9 mouse cellular contexts compared by ENCODE assay signal in genomic region chr10:84515512-84515950, GRCm38 (mm10). TPM values are rescaled to one million over a fixed set of nuclear protein-coding genes. Genes with fewer than 3 reads are reported as not detected.
A peak's percentile ranks its signal among the peaks of the same experiment; 100 is the strongest.
DNase-seq lines count a peak whose midpoint lies in the region; ATAC-seq and TF ChIP-seq lines count a peak whose summit lies in the region.
"Had no signal": no experiment of that assay in that cellular context is flagged by ENCODE, and none has a peak within 500 bp of the region (broad histone marks: within the 10 kb centered on the region; RNA-seq: fewer than 3 reads in every experiment).

No protein-coding gene starts in this region.

- no peaks in the 10 kb centered on the region for H3K4me1 ChIP-seq in cortical plate, adult 2 months (ENCODE audit: control insufficient read depth, insufficient read depth, low read length)
- no peaks in the 10 kb centered on the region for H3K4me1 ChIP-seq in kidney, adult 2 months (ENCODE audit: control insufficient read depth, insufficient read depth, low read length)
- H3K4me1 ChIP-seq in limb, embryonic 11.5 days (ENCODE audit: control insufficient read depth, insufficient read depth, low read length): no peaks in the 10 kb centered on the region
- no peaks in the 10 kb centered on the region for H3K4me1 ChIP-seq in midbrain, embryonic 13.5 days (replicated peaks)

- WGBS in kidney, adult 2 months: 22% methylated on average over 3 of the region's 3 CpGs
- 36% methylated on average over 3 of the region's 3 CpGs for WGBS in limb, embryonic 11.5 days
- WGBS in midbrain, embryonic 13.5 days: 22% methylated on average over 3 of the region's 3 CpGs

- no peaks in the 10 kb centered on the region for H3K36me3 ChIP-seq in kidney, adult 2 months (ENCODE audit: control insufficient read depth, insufficient read depth, low read length)
- no peaks in the 10 kb centered on the region for H3K36me3 ChIP-seq in limb, embryonic 11.5 days (ENCODE audit: control insufficient read depth, insufficient read depth, low read length)
- no peaks in the 10 kb centered on the region for H3K36me3 ChIP-seq in midbrain, embryonic 13.5 days
- H3K36me3 ChIP-seq: embryonic facial prominence, embryonic 13.5 days had no signal

- TF ChIP-seq CTCF in cortical plate, adult 2 months (IDR thresholded peaks at IDR 0.05; ENCODE audit: extremely low read depth, insufficient read depth, low read length): peak; percentile 74
- peak; percentile 31 for TF ChIP-seq CTCF in kidney, adult 2 months (conservative IDR thresholded peaks at IDR 0.05; ENCODE audit: insufficient read depth, insufficient read length, low read depth, low read length)

- H3K27ac ChIP-seq in cortical plate, adult 2 months (ENCODE audit: insufficient read depth, low read length): no peak overlapping the region
- no peak overlapping the region for H3K27ac ChIP-seq in kidney, adult 2 months (ENCODE audit: insufficient read depth, low read depth, low read length)
- no peak overlapping the region for H3K27ac ChIP-seq in limb, embryonic 11.5 days (replicated peaks; ENCODE audit: low read depth, low read length)
- no peak overlapping the region for H3K27ac ChIP-seq in midbrain, embryonic 13.5 days
- H3K27ac ChIP-seq: embryonic facial prominence, embryonic 13.5 days had no signal

- no peak overlapping the region for H3K4me3 ChIP-seq in cortical plate, adult 2 months (ENCODE audit: insufficient read depth, low read length)
- no peak overlapping the region for H3K4me3 ChIP-seq in kidney, adult 2 months (ENCODE audit: insufficient read depth, low read depth, low read length)
- H3K4me3 ChIP-seq in limb, embryonic 11.5 days (ENCODE audit: low read depth, low read length): no peak overlapping the region
- H3K4me3 ChIP-seq in midbrain, embryonic 13.5 days (replicated peaks): no peak overlapping the region
- H3K4me3 ChIP-seq: embryonic facial prominence, embryonic 13.5 days had no signal

- H3K27me3 ChIP-seq in kidney, adult 2 months (replicated peaks; ENCODE audit: control insufficient read depth, insufficient read depth, low read length): no peaks in the 10 kb centered on the region
- no peaks in the 10 kb centered on the region for H3K27me3 ChIP-seq in limb, embryonic 11.5 days (ENCODE audit: control insufficient read depth, insufficient read depth, low read length)
- no peaks in the 10 kb centered on the region for H3K27me3 ChIP-seq in midbrain, embryonic 13.5 days
- H3K27me3 ChIP-seq: embryonic facial prominence, embryonic 13.5 days had no signal

- H3K9me3 ChIP-seq in limb, embryonic 11.5 days (ENCODE audit: control insufficient read depth, low read length): no peaks in the 10 kb centered on the region
- H3K9me3 ChIP-seq in midbrain, embryonic 13.5 days: no peaks in the 10 kb centered on the region
- H3K9me3 ChIP-seq: embryonic facial prominence, embryonic 13.5 days had no signal

- H3K4me2 ChIP-seq in limb, embryonic 11.5 days (ENCODE audit: low read depth, severe bottlenecking): no peak overlapping the region
- no peak overlapping the region for H3K4me2 ChIP-seq in midbrain, embryonic 13.5 days (replicated peaks)
- H3K4me2 ChIP-seq: embryonic facial prominence, embryonic 13.5 days had no signal

- no peak overlapping the region for H3K9ac ChIP-seq in limb, embryonic 11.5 days (ENCODE audit: low read length)
- H3K9ac ChIP-seq in midbrain, embryonic 13.5 days (replicated peaks): no peak overlapping the region
- H3K9ac ChIP-seq: embryonic facial prominence, embryonic 13.5 days had no signal

- peak; percentile 40 for ATAC-seq in granulocyte monocyte progenitor cell, adult 5-6 weeks (replicated peaks; ENCODE audit: poor library complexity, severe bottlenecking)
- ATAC-seq in limb, embryonic 11.5 days (ENCODE audit: insufficient number of reproducible peaks, low FRiP score, low TSS enrichment, low read depth): peak; percentile 62
- ATAC-seq in midbrain, embryonic 13.5 days: peak; percentile 86

- no peak for TF ChIP-seq POLR2A in cortical plate, adult 2 months (IDR thresholded peaks at IDR 0.05; ENCODE audit: extremely low read depth, insufficient read depth, low read length)
- TF ChIP-seq POLR2A in kidney, adult 2 months (IDR thresholded peaks at IDR 0.05; ENCODE audit: low read depth, low read length): no peak

- DNase-seq in A20 (ENCODE audit: low read depth, low spot score): peak; percentile 80
- DNase-seq in adipocyte (ENCODE audit: low spot score): peak; percentile 83
- DNase-seq in kidney, adult 2 months: peak; percentile 80
- peak; percentile 91 for DNase-seq in limb, embryonic 11.5 days (ENCODE audit: low spot score)
- DNase-seq in spleen, postnatal 4 days (ENCODE audit: low spot score in 2 of 2): peak; percentile 76 to 89

RNA-seq across cellular contexts. Expression of gene Ckap4, which starts 18.3 kb away (rescaled TPM):
- 13.2 and 14.1 TPM in 2 replicates for polyA plus RNA-seq in cortical plate, adult 2 months (2012; rRNA removed)
- 67.8 and 79.6 TPM in 2 replicates for total RNA-seq in granulocyte monocyte progenitor cell, adult 5-6 weeks (2014; fragmentation: Nextera tagmentation)
- total RNA-seq in granulocyte monocyte progenitor cell, adult 5-6 weeks (2017): 55.7 and 58.3 TPM in 2 replicates
- 6.5 and 7.8 TPM in 2 replicates for polyA plus RNA-seq in kidney, adult 2 months (2012; rRNA removed)
- 75.8 and 87.6 TPM in 2 replicates for polyA plus RNA-seq in limb, embryonic 11.5 days (2014; fragmentation: Nextera tagmentation; extraction: Ambion mirVana)
- polyA plus RNA-seq in midbrain, embryonic 13.5 days (2015; fragmentation: Nextera tagmentation; extraction: Ambion mirVana): 48.7 and 60.9 TPM in 2 replicates
